Mouse (Mus musculus) kidney, embryonic 14.5 days (tissue): ENCODE data around the gene Col4a2. TPM values are rescaled to one million over a fixed set of nuclear protein-coding genes. Genes with fewer than 3 reads are reported as not detected.

Experiments
- ATAC-seq: fragments of 200-750 bp; cut with Nextera tagmentation; 2 replicates; pipeline ENCODE4 v1.8.0; 2017; ENCODE audit warnings: moderate number of reproducible peaks, mild to moderate bottlenecking, moderate TSS enrichment, moderate library complexity; ENCODE audit not compliant: low FRiP score, low TSS enrichment
- H3K27ac ChIP-seq: fragments of 300-500 bp; sonication (generic); 2 replicates; pipeline ENCODE4 v1.5.1; 2014; ENCODE audit warnings: low read depth, mild to moderate bottlenecking, low read length, moderate library complexity, mixed read lengths
- H3K27me3 ChIP-seq: fragments of 300-500 bp; sonication (generic); 2 replicates; pipeline ENCODE4 v1.6.1; 2014; ENCODE audit warnings: mild to moderate bottlenecking, low read length; ENCODE audit not compliant: control insufficient read depth, insufficient read depth
- H3K36me3 ChIP-seq: fragments of 300-500 bp; sonication (generic); 2 replicates; pipeline ENCODE4 v1.6.1; 2014; ENCODE audit warnings: low read length, mixed read lengths; ENCODE audit not compliant: control insufficient read depth, insufficient read depth
- H3K4me1 ChIP-seq: fragments of 300-500 bp; sonication (generic); 2 replicates; pipeline ENCODE4 v1.6.1; 2014; ENCODE audit warnings: low read length, mixed read lengths; ENCODE audit not compliant: control insufficient read depth, insufficient read depth
- H3K4me2 ChIP-seq: fragments of 300-500 bp; sonication (generic); replicated peaks from 2 replicates; pipeline ENCODE4 v1.6.1; 2014; ENCODE audit warnings: low read depth, mild to moderate bottlenecking, low read length
- H3K4me3 ChIP-seq: fragments of 300-500 bp; sonication (generic); 2 replicates; pipeline ENCODE4 v1.5.1; 2014; ENCODE audit warnings: mild to moderate bottlenecking, low read length
- H3K9ac ChIP-seq: fragments of 300-500 bp; sonication (generic); 2 replicates; pipeline ENCODE4 v1.6.1; 2014; ENCODE audit warnings: low read depth, mild to moderate bottlenecking, low read length, moderate library complexity
- H3K9me3 ChIP-seq: fragments of 300-500 bp; sonication (generic); 2 replicates; pipeline ENCODE4 v1.6.1; 2016; ENCODE audit warnings: low read length; ENCODE audit not compliant: control insufficient read depth
- WGBS: fragments of 180-500 bp; shearing (Covaris S2); extraction: QIAGEN DNeasy Blood & Tissue Kit; methylation state at CpG from one replicate; pipeline ENCODE4 v1.1.7; 2014; 5-methylcytosine and 5-hydroxymethylcytosine counted together
- polyA plus RNA-seq: library from polyadenylated mRNA; unstranded; fragments of >200 nt; fragmentation: Nextera tagmentation; extraction: Ambion mirVana; gene quantifications from 2 replicates; pipeline ENCODE4 v1.2.1, GENCODE M21; 2014

The Col4a2 gene
- polyA plus RNA-seq, 1 experiment from 2014 or later = 82.2 TPM

DNA sequence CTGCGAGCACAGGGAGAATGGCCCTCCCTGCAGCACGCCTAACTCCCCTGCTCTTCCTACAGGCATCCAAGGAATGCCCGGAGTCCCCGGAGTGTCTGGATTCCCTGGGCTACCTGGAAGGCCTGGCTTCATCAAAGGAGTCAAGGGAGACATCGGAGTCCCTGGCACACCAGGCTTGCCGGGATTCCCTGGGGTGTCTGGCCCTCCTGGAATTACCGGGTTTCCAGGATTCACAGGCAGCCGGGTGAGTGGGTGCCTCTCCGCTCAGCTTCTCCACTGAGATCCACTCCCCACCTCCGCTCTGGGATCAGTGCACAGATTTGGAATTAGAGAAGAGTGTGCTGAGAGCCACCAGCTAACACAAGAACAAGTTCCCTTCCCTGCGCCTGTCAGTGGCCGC, 125.3 kb downstream of the Col4a2 start:
- Histone ChIP-seq H3K27ac (no peak overlapping the region), H3K9me3 (no peaks in the 10 kb centered on the region), H3K4me3 (no peak overlapping the region), H3K4me1 (no peaks in the 10 kb centered on the region), H3K9ac (no peak overlapping the region), H3K36me3 (peaks cover 91% of the 10 kb centered on the region), H3K27me3 (no peaks in the 10 kb centered on the region), H3K4me2 (no peak overlapping the region)
- 57% methylated on average over 12 of the region's 12 CpGs for WGBS
- no peak for ATAC-seq

DNA sequence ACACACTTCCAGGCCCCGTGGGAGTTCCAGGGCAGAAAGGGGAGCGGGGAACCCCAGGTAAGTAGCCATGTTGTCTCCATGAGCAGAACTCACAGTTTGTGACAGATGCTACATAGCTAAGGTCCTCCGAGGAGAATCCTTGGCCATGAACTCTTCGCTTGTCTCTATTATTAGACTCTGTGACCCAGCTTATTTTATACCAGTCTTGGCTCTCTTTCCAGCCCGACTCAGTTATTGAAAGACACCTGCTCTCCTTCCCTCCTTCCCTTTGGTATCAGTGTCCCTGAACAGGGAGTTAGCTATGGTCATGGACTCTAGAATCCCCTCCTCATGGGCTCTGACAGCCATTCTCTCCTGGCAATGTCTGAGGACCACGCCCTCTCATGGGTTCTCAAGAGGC, 128.7 kb downstream of the Col4a2 start:
- no peaks in the 10 kb centered on the region for H3K27me3 ChIP-seq
- ATAC-seq = no peak

DNA sequence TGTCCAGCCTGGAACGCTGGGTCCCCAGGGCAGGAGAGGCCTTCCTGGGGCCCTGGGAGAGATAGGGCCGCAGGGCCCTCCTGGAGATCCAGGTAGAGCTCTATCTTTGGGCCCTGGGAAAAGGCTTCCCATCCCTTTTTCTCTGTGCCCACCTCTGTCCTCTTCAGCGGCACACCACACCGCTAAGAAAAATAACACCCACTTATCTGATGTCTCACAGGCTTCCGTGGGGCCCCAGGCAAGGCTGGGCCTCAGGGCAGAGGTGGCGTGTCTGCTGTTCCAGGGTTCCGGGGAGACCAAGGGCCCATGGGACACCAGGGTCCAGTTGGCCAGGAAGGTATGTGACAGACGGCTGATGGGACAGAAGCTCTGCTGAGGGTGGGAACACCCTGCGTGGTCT, 131.0 kb downstream of the Col4a2 start:
- Histone ChIP-seq H3K9me3 (no peaks in the 10 kb centered on the region), H3K4me1 (no peaks in the 10 kb centered on the region), H3K27ac (no peak overlapping the region), H3K36me3 (peaks cover 92% of the 10 kb centered on the region), H3K9ac (no peak overlapping the region), H3K4me3 (no peak overlapping the region), H3K4me2 (no peak overlapping the region), H3K27me3 (no peaks in the 10 kb centered on the region)
- WGBS = 92% methylated on average over 9 of the region's 9 CpGs
- ATAC-seq = no peak

More for the DNA sequence above, 128.7 kb downstream of the Col4a2 start:
- 91% methylated on average over 6 of the region's 6 CpGs for WGBS
- no peak overlapping the region for H3K4me2 ChIP-seq
- H3K9ac ChIP-seq = no peak overlapping the region
- H3K4me3 ChIP-seq = no peak overlapping the region
- H3K27ac ChIP-seq = no peak overlapping the region
- H3K36me3 ChIP-seq = peaks cover 90% of the 10 kb centered on the region
- no peaks in the 10 kb centered on the region for H3K4me1 ChIP-seq
- no peaks in the 10 kb centered on the region for H3K9me3 ChIP-seq

DNA sequence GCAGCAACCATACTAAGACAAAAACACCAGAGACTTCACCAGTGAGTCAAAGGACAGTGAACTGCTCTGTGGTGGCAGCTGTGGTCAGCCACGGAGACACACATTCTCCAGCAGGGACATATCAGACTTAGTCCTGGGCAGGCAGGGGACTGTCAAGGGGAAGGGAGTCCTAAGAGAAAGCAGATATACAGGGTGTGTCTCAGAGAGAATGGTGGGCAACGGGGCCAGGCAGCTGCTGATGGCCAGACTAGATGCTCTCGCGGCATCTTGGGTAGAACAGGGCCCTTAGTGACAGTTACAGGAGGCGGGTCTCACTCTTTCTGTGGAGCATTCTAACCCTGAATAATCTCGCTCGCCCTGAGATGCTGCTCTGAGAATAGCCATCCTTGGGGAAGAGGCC, 131.6 kb downstream of the Col4a2 start:
- H3K36me3 ChIP-seq = peaks cover 92% of the 10 kb centered on the region
- no peaks in the 10 kb centered on the region for H3K9me3 ChIP-seq
- no peaks in the 10 kb centered on the region for H3K27me3 ChIP-seq
- H3K27ac ChIP-seq = no peak overlapping the region
- ATAC-seq = no peak
- 95% methylated on average over 7 of the region's 7 CpGs for WGBS
- H3K4me3 ChIP-seq = no peak overlapping the region
- H3K4me2 ChIP-seq = no peak overlapping the region
- H3K9ac ChIP-seq = no peak overlapping the region
- H3K4me1 ChIP-seq = no peaks in the 10 kb centered on the region

DNA sequence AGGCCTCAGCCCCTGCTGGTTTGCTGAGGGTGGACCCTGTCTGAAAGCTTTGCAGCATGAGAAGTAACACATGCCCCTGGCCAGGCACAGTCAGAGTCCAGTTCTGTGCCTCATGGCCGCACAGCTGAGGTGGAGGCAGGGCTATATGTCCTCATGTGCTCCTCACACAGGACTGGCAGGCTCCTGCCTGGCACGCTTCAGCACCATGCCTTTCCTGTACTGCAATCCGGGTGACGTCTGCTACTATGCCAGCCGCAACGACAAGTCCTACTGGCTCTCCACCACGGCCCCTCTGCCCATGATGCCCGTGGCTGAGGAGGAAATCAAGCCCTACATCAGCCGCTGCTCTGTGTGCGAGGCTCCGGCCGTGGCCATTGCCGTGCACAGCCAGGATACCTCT, 133.2 kb downstream of the Col4a2 start:
- H3K4me3 ChIP-seq = no peak overlapping the region
- no peak overlapping the region for H3K9ac ChIP-seq
- H3K9me3 ChIP-seq = no peaks in the 10 kb centered on the region
- ATAC-seq = no peak
- peaks cover 9% of the 10 kb centered on the region; the same call in 1 of the 2 replicates for H3K4me1 ChIP-seq
- H3K27me3 ChIP-seq = no peaks in the 10 kb centered on the region
- H3K4me2 ChIP-seq = no peak overlapping the region
- 92% methylated on average over 13 of the region's 13 CpGs for WGBS
- peaks cover 77% of the 10 kb centered on the region for H3K36me3 ChIP-seq
- H3K27ac ChIP-seq = no peak overlapping the region

DNA sequence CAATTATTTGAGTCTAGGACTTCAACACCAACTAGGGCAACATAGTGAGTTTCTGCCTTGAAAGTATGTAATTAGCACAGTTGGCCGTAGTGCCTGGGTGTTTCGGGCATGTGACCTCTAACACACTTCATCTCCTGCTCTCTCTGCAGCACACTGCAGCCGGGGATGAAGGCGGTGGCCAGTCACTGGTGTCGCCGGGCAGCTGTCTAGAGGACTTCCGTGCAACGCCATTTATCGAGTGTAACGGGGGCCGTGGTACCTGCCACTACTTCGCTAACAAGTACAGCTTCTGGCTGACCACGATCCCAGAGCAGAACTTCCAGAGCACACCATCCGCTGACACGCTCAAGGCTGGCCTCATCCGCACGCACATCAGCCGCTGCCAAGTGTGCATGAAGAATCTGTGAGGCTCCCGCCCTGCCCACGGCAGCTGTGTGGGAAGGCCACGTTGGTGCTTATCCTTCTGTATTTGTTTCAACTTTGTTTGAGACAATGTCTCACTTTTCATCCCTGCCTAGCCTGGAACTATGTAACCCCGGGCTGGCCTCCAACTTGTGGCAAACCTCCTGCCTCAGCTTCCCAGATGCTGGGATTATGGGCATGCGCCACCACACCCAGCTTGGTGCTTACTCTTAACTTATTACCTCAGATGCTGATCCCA, 135.4 kb downstream of the Col4a2 start:
- Histone ChIP-seq H3K27me3 (no peaks in the 10 kb centered on the region), H3K4me2 (no peak overlapping the region), H3K4me3 (no peak overlapping the region), H3K9ac (no peak overlapping the region), H3K27ac (no peak overlapping the region), H3K9me3 (no peaks in the 10 kb centered on the region), H3K4me1 (peaks cover 13% of the 10 kb centered on the region; the same call in 1 of the 2 replicates), H3K36me3 (peaks cover 56% of the 10 kb centered on the region)
- WGBS = 93% methylated on average over 23 of the region's 23 CpGs
- ATAC-seq = no peak

DNA sequence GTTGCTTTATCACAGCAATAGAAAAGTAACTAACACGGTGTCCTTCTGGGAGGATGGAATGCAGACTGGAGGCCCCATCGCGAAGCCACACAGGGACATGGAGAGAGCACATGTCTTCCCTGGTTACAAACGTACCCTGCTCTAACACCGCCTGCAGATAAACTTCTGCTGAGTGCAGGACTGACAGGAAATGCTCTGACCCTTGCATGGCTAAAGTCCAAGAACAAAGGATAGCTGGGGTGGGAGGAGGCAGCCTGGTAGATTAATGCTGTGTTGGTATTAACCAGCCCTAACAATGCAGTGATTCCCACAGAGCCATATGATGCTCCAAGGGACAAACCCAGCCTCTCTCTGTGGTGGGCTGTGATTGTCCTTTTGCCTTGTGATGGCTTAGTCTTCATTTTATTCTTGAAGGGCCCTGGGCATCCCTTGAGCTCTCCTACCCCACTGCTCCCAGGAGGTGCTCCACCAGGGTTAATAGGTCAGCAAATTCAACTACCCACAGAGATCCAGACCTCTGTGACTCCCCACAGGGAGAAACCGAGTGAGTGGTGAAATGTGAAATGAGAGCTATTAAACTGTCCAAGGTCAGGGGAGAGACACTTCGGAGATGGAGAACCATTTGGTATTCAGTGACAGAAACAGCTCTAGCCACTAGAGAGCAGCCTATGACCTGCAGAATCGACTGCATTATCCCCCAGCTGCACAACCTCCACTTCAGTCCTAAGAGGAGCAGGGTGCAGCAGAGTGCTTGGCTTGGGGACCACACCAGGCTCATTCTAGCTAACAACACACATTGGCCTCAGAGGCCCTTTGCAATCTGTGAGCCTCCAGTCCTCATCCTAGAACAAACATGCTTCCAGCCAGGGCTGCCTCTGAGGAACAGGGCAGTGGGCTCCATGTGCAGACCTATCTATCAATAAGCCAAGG, 137.8 kb downstream of the Col4a2 start:
- H3K27ac ChIP-seq = peak overlapping the region; percentile 51
- peaks cover 33% of the 10 kb centered on the region for H3K36me3 ChIP-seq
- no peak overlapping the region for H3K4me3 ChIP-seq
- H3K9ac ChIP-seq = peak overlapping the region; percentile 13; the same call in 1 of the 2 replicates
- H3K27me3 ChIP-seq = no peaks in the 10 kb centered on the region
- WGBS = 29% methylated on average over 8 of the region's 8 CpGs
- no peak overlapping the region for H3K4me2 ChIP-seq
- no peaks in the 10 kb centered on the region for H3K9me3 ChIP-seq
- peak; percentile 73 for ATAC-seq
- H3K4me1 ChIP-seq = peaks cover 13% of the 10 kb centered on the region; the same call in 1 of the 2 replicates

DNA sequence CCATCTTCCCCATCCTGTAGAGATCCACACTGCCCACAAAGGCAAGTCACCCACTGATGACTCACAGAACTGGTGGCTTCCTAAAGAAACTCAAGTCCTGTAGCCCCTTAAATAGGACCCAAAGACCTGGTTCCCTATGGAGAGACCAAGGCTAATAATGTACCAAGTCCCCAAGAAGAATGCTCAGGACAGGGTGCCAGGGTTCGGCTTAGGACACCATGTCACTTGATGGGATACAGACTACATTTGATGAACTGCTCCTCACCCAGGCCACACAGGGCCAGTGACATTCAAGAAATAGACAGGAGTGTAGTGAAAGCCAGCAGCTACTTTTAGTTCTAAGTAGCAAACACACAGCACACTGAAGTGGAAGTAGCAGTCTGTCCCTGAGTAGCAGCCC, 139.5 kb downstream of the Col4a2 start:
- Histone ChIP-seq H3K9me3 (no peaks in the 10 kb centered on the region), H3K27me3 (no peaks in the 10 kb centered on the region), H3K4me3 (no peak overlapping the region), H3K27ac (no peak overlapping the region), H3K4me1 (peaks cover 13% of the 10 kb centered on the region; the same call in 1 of the 2 replicates), H3K4me2 (no peak overlapping the region), H3K9ac (no peak overlapping the region), H3K36me3 (peaks cover 19% of the 10 kb centered on the region)
- no peak for ATAC-seq
- WGBS = 87% methylated on average over 1 of the region's 1 CpGs

DNA sequence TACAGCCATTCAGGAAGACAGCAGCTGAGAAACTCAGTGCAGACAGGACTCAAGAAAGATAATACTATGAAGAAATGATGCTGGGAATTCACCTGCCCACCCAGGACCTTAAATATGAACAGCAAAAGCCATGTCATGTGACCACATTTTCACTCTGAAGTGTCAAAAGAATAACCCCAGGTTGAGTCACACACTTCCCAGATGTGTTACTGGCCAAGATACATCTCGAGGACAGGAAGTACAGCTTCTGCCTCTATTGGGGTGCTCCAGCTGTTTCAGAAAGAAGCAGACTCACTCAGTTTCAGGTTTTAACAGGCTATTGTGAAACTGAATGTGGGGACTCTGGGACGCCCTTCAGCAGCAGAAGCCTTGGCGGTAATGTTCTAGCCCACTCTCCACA, 140.0 kb downstream of the Col4a2 start:
- no peak for ATAC-seq
- Histone ChIP-seq H3K9me3 (no peaks in the 10 kb centered on the region), H3K9ac (no peak overlapping the region), H3K4me2 (no peak overlapping the region), H3K27ac (no peak overlapping the region), H3K4me3 (no peak overlapping the region), H3K36me3 (peaks cover 17% of the 10 kb centered on the region), H3K4me1 (peaks cover 13% of the 10 kb centered on the region; the same call in 1 of the 2 replicates), H3K27me3 (no peaks in the 10 kb centered on the region)
- 69% methylated on average over 3 of the region's 3 CpGs for WGBS
